Mouse (Mus musculus): ENCODE results near the gene Fam69a. TPM values are rescaled to one million over a fixed set of nuclear protein-coding genes. Genes with fewer than 3 reads are reported as not detected.

Gene Fam69a
- polyA plus RNA-seq, 1 experiment from 2014 or later = 23.6 TPM

- WGBS = 50% methylated on average over 3 of the region's 3 CpGs
- Histone ChIP-seq H3K9me3 (replicated peaks; ENCODE audit: low read length) (no peaks in the 10 kb centered on the region), H3K27ac (no peak overlapping the region), H3K4me1 (replicated peaks; ENCODE audit: insufficient read depth, low read length) (0 out of 2 replicates have a peak, but pooled peaks cover 6% of the 10 kb centered on the region), H3K4me2 (ENCODE audit: low read length) (no peak overlapping the region), H3K4me3 (replicated peaks; ENCODE audit: low read depth, low read length) (no peak overlapping the region), H3K27me3 (ENCODE audit: insufficient read depth, low read length) (no peaks in the 10 kb centered on the region), H3K9ac (ENCODE audit: low read depth, low read length) (no peak overlapping the region), H3K36me3 (ENCODE audit: insufficient read depth, low read length) (no peaks in the 10 kb centered on the region)
- no peak for DNase-seq (ENCODE audit: low spot score)
- ATAC-seq (replicated peaks; ENCODE audit: low FRiP score, low read depth) = no peak
- TF ChIP-seq CTCF (IDR thresholded peaks at IDR 0.05; ENCODE audit: low read depth) = no peak
Measured at GRCm38 (mm10) chr5:107966156-107966555, 20.7 kb downstream of the Fam69a start.

GRCm38 (mm10) chr5:107965355-107965991 is 21.4 kb downstream of the Fam69a start:
- H3K4me1 ChIP-seq (replicated peaks; ENCODE audit: insufficient read depth, low read length) = 0 out of 2 replicates have a peak, but pooled peaks cover 12% of the 10 kb centered on the region
- H3K36me3 ChIP-seq (ENCODE audit: insufficient read depth, low read length) = no peaks in the 10 kb centered on the region
- H3K27ac ChIP-seq = no peak overlapping the region
- TF ChIP-seq CTCF (IDR thresholded peaks at IDR 0.05; ENCODE audit: low read depth) = no peak
- 72% methylated on average over 9 of the region's 9 CpGs for WGBS
- no peaks in the 10 kb centered on the region for H3K27me3 ChIP-seq (ENCODE audit: insufficient read depth, low read length)
- H3K9ac ChIP-seq (ENCODE audit: low read depth, low read length) = no peak overlapping the region
- H3K9me3 ChIP-seq (replicated peaks; ENCODE audit: low read length) = no peaks in the 10 kb centered on the region
- DNase-seq (ENCODE audit: low spot score) = no peak
- no peak overlapping the region for H3K4me2 ChIP-seq (ENCODE audit: low read length)
- no peak overlapping the region for H3K4me3 ChIP-seq (replicated peaks; ENCODE audit: low read depth, low read length)
- no peak for ATAC-seq (replicated peaks; ENCODE audit: low FRiP score, low read depth)

- Histone ChIP-seq H3K9me3 (replicated peaks; ENCODE audit: low read length) (no peaks in the 10 kb centered on the region), H3K36me3 (ENCODE audit: insufficient read depth, low read length) (no peaks in the 10 kb centered on the region), H3K4me1 (replicated peaks; ENCODE audit: insufficient read depth, low read length) (0 out of 2 replicates have a peak, but pooled peaks cover 12% of the 10 kb centered on the region), H3K27me3 (ENCODE audit: insufficient read depth, low read length) (no peaks in the 10 kb centered on the region), H3K4me3 (replicated peaks; ENCODE audit: low read depth, low read length) (no peak overlapping the region), H3K9ac (ENCODE audit: low read depth, low read length) (no peak overlapping the region), H3K4me2 (ENCODE audit: low read length) (no peak overlapping the region), H3K27ac (no peak overlapping the region)
- no peak for ATAC-seq (replicated peaks; ENCODE audit: low FRiP score, low read depth)
- WGBS = 74% methylated on average over 2 of the region's 2 CpGs
- TF ChIP-seq CTCF (IDR thresholded peaks at IDR 0.05; ENCODE audit: low read depth) = no peak
- no peak for DNase-seq (ENCODE audit: low spot score)
Measured at GRCm38 (mm10) chr5:107964031-107964758, 22.7 kb downstream of the Fam69a start.

GRCm38 (mm10) chr5:107961438-107962251 is 25.2 kb downstream of the Fam69a start:
- ATAC-seq (replicated peaks; ENCODE audit: low FRiP score, low read depth) = no peak
- no peak for TF ChIP-seq CTCF (IDR thresholded peaks at IDR 0.05; ENCODE audit: low read depth)

GRCm38 (mm10) chr5:107960532-107961202 is 26.2 kb downstream of the Fam69a start:
- Histone ChIP-seq H3K9ac (ENCODE audit: low read depth, low read length) (no peak overlapping the region), H3K4me2 (ENCODE audit: low read length) (peak overlapping the region; percentile 37), H3K27me3 (ENCODE audit: insufficient read depth, low read length) (no peaks in the 10 kb centered on the region), H3K4me3 (replicated peaks; ENCODE audit: low read depth, low read length) (no peak overlapping the region), H3K27ac (no peak overlapping the region), H3K9me3 (replicated peaks; ENCODE audit: low read length) (no peaks in the 10 kb centered on the region), H3K36me3 (ENCODE audit: insufficient read depth, low read length) (no peaks in the 10 kb centered on the region), H3K4me1 (replicated peaks; ENCODE audit: insufficient read depth, low read length) (0 out of 2 replicates have a peak, but pooled peaks cover 12% of the 10 kb centered on the region)
- no peak for TF ChIP-seq CTCF (IDR thresholded peaks at IDR 0.05; ENCODE audit: low read depth)
- no peak for DNase-seq (ENCODE audit: low spot score)
- 44% methylated on average over 14 of the region's 14 CpGs for WGBS
- ATAC-seq (replicated peaks; ENCODE audit: low FRiP score, low read depth) = no peak

More at GRCm38 (mm10) chr5:107961438-107962251, 25.2 kb downstream of the Fam69a start:
- no peaks in the 10 kb centered on the region for H3K36me3 ChIP-seq (ENCODE audit: insufficient read depth, low read length)
- no peak overlapping the region for H3K27ac ChIP-seq
- H3K9ac ChIP-seq (ENCODE audit: low read depth, low read length) = no peak overlapping the region
- WGBS = 45% methylated on average over 16 of the region's 16 CpGs
- H3K4me2 ChIP-seq (ENCODE audit: low read length) = peak overlapping the region; percentile 21
- no peaks in the 10 kb centered on the region for H3K27me3 ChIP-seq (ENCODE audit: insufficient read depth, low read length)
- H3K4me3 ChIP-seq (replicated peaks; ENCODE audit: low read depth, low read length) = no peak overlapping the region
- H3K9me3 ChIP-seq (replicated peaks; ENCODE audit: low read length) = no peaks in the 10 kb centered on the region
- H3K4me1 ChIP-seq (replicated peaks; ENCODE audit: insufficient read depth, low read length) = 0 out of 2 replicates have a peak, but pooled peaks cover 12% of the 10 kb centered on the region
- DNase-seq (ENCODE audit: low spot score) = no peak

Measured in kidney, postnatal 0 days (tissue).